Mouse (Mus musculus) embryonic facial prominence, embryonic 10.5 days (tissue): ENCODE measurements around the gene Spata5. TPM values are rescaled to one million over a fixed set of nuclear protein-coding genes. Genes with fewer than 3 reads are reported as not detected.

Experiments
- DNase-seq: peaks from one replicate; pipeline ENCODE4 v3.0.0-alpha.2; 2017; ENCODE audit warnings: low spot score
- H3K27ac ChIP-seq: fragments of 300-500 bp; sonication (generic); replicated peaks from 2 replicates; pipeline ENCODE4 v1.5.1; 2016; ENCODE audit warnings: mild to moderate bottlenecking
- H3K27me3 ChIP-seq: fragments of 300-500 bp; sonication (generic); replicated peaks from 2 replicates; pipeline ENCODE4 v1.6.1; 2016; ENCODE audit warnings: low read depth, mild to moderate bottlenecking; ENCODE audit not compliant: poor library complexity, severe bottlenecking
- H3K36me3 ChIP-seq: fragments of 300-500 bp; sonication (generic); replicated peaks from 2 replicates; pipeline ENCODE4 v1.6.1; 2016; ENCODE audit warnings: mild to moderate bottlenecking, moderate library complexity
- H3K4me1 ChIP-seq: fragments of 300-500 bp; sonication (generic); 2 replicates; pipeline ENCODE4 v1.6.1; 2016
- H3K4me3 ChIP-seq: fragments of 300-500 bp; sonication (generic); 2 replicates; pipeline ENCODE4 v1.5.1; 2016; ENCODE audit warnings: mild to moderate bottlenecking, moderate library complexity
- H3K9me3 ChIP-seq: fragments of 300-500 bp; sonication (generic); 2 replicates; pipeline ENCODE4 v1.6.1; 2016; ENCODE audit warnings: mild to moderate bottlenecking
- WGBS: fragments of 180-500 bp; shearing (Covaris S2); methylation state at CpG from one replicate; pipeline ENCODE4 v1.1.7; 2016; 5-methylcytosine and 5-hydroxymethylcytosine counted together
- polyA plus RNA-seq: library from polyadenylated mRNA; unstranded; fragments of >200 nt; fragmentation: Nextera tagmentation; extraction: Ambion mirVana; gene quantifications from 2 replicates; pipeline ENCODE4 v1.2.1, GENCODE M21; 2016

Spata5 gene
- polyA plus RNA-seq, 1 experiment from 2014 or later = 49.8 TPM

- WGBS = 93% methylated on average over 1 of the region's 1 CpGs
- no peaks in the 10 kb centered on the region for H3K9me3 ChIP-seq
- H3K27ac ChIP-seq = no peak overlapping the region
- H3K36me3 ChIP-seq = peaks cover 81% of the 10 kb centered on the region
- H3K27me3 ChIP-seq = no peaks in the 10 kb centered on the region
- no peak overlapping the region for H3K4me3 ChIP-seq
- DNase-seq = no peak
- no peaks in the 10 kb centered on the region for H3K4me1 ChIP-seq
Measured at GRCm38 (mm10) chr3:37439770-37440169, 20.1 kb downstream of the Spata5 start.

- peaks cover 51% of the 10 kb centered on the region for H3K36me3 ChIP-seq
- H3K9me3 ChIP-seq = no peaks in the 10 kb centered on the region
- no peaks in the 10 kb centered on the region for H3K4me1 ChIP-seq
- no peak overlapping the region for H3K4me3 ChIP-seq
- no peaks in the 10 kb centered on the region for H3K27me3 ChIP-seq
- DNase-seq = no peak
- WGBS = 94% methylated on average over 2 of the region's 2 CpGs
- H3K27ac ChIP-seq = no peak overlapping the region
Measured at GRCm38 (mm10) chr3:37443409-37443808, 23.7 kb downstream of the Spata5 start.

GRCm38 (mm10) chr3:37455992-37456391 is 36.3 kb downstream of the Spata5 start:
- peaks cover 26% of the 10 kb centered on the region for H3K36me3 ChIP-seq
- DNase-seq = no peak
- H3K4me3 ChIP-seq = no peak overlapping the region
- H3K27me3 ChIP-seq = no peaks in the 10 kb centered on the region
- no peaks in the 10 kb centered on the region for H3K4me1 ChIP-seq
- WGBS = 90% methylated on average over 1 of the region's 1 CpGs
- no peaks in the 10 kb centered on the region for H3K9me3 ChIP-seq
- no peak overlapping the region for H3K27ac ChIP-seq

- H3K27ac ChIP-seq = no peak overlapping the region
- no peaks in the 10 kb centered on the region for H3K27me3 ChIP-seq
- H3K36me3 ChIP-seq = peaks cover 6% of the 10 kb centered on the region; the same call in 1 of the 2 replicates
- H3K9me3 ChIP-seq = no peaks in the 10 kb centered on the region
- H3K4me3 ChIP-seq = no peak overlapping the region
- H3K4me1 ChIP-seq = no peaks in the 10 kb centered on the region
- 89% methylated on average over 2 of the region's 2 CpGs for WGBS
- no peak for DNase-seq
Measured at GRCm38 (mm10) chr3:37468170-37468569, 48.5 kb downstream of the Spata5 start.

GRCm38 (mm10) chr3:37469353-37469752 is 49.7 kb downstream of the Spata5 start:
- DNase-seq = no peak

GRCm38 (mm10) chr3:37470867-37471266 is 51.2 kb downstream of the Spata5 start:
- 91% methylated on average over 2 of the region's 2 CpGs for WGBS
- Histone ChIP-seq H3K27ac (no peak overlapping the region), H3K36me3 (0 out of 2 replicates have a peak, but pooled peaks cover 2% of the 10 kb centered on the region), H3K27me3 (no peaks in the 10 kb centered on the region), H3K4me1 (no peaks in the 10 kb centered on the region), H3K4me3 (no peak overlapping the region), H3K9me3 (no peaks in the 10 kb centered on the region)
- no peak for DNase-seq

More at GRCm38 (mm10) chr3:37469353-37469752, 49.7 kb downstream of the Spata5 start:
- H3K4me3 ChIP-seq = no peak overlapping the region
- no peaks in the 10 kb centered on the region for H3K9me3 ChIP-seq
- no peaks in the 10 kb centered on the region for H3K27me3 ChIP-seq
- no peaks in the 10 kb centered on the region for H3K4me1 ChIP-seq
- WGBS = 88% methylated on average over 4 of the region's 4 CpGs
- no peak overlapping the region for H3K27ac ChIP-seq
- peaks cover 6% of the 10 kb centered on the region; the same call in 1 of the 2 replicates for H3K36me3 ChIP-seq

- DNase-seq = no peak
- Histone ChIP-seq H3K4me1 (no peaks in the 10 kb centered on the region), H3K27me3 (no peaks in the 10 kb centered on the region), H3K27ac (no peak overlapping the region), H3K36me3 (0 out of 2 replicates have a peak, but pooled peaks cover 2% of the 10 kb centered on the region), H3K4me3 (no peak overlapping the region), H3K9me3 (no peaks in the 10 kb centered on the region)
Measured at GRCm38 (mm10) chr3:37472461-37472860, 52.8 kb downstream of the Spata5 start.

- H3K4me3 ChIP-seq = no peak overlapping the region
- WGBS = 75% methylated on average over 1 of the region's 1 CpGs
Measured at GRCm38 (mm10) chr3:37476485-37476884, 56.8 kb downstream of the Spata5 start.

GRCm38 (mm10) chr3:37477438-37478188 is 57.9 kb downstream of the Spata5 start:
- Histone ChIP-seq H3K9me3 (no peaks in the 10 kb centered on the region), H3K4me3 (no peak overlapping the region), H3K4me1 (no peaks in the 10 kb centered on the region), H3K27me3 (no peaks in the 10 kb centered on the region), H3K36me3 (peaks cover 7% of the 10 kb centered on the region), H3K27ac (no peak overlapping the region)
- WGBS = 92% methylated on average over 7 of the region's 7 CpGs
- no peak for DNase-seq

More at GRCm38 (mm10) chr3:37476485-37476884, 56.8 kb downstream of the Spata5 start:
- H3K4me1 ChIP-seq = no peaks in the 10 kb centered on the region
- peaks cover 5% of the 10 kb centered on the region for H3K36me3 ChIP-seq
- H3K9me3 ChIP-seq = no peaks in the 10 kb centered on the region
- no peak for DNase-seq
- H3K27ac ChIP-seq = no peak overlapping the region
- H3K27me3 ChIP-seq = no peaks in the 10 kb centered on the region

- Histone ChIP-seq H3K9me3 (no peaks in the 10 kb centered on the region), H3K27ac (no peak overlapping the region), H3K36me3 (peaks cover 7% of the 10 kb centered on the region), H3K4me1 (no peaks in the 10 kb centered on the region), H3K4me3 (no peak overlapping the region), H3K27me3 (no peaks in the 10 kb centered on the region)
- WGBS = 88% methylated on average over 1 of the region's 1 CpGs
- DNase-seq = no peak
Measured at GRCm38 (mm10) chr3:37479771-37480170, 60.1 kb downstream of the Spata5 start.

GRCm38 (mm10) chr3:37481295-37481694 is 61.6 kb downstream of the Spata5 start:
- Histone ChIP-seq H3K27ac (no peak overlapping the region), H3K27me3 (no peaks in the 10 kb centered on the region), H3K36me3 (peaks cover 7% of the 10 kb centered on the region), H3K9me3 (no peaks in the 10 kb centered on the region), H3K4me1 (no peaks in the 10 kb centered on the region), H3K4me3 (no peak overlapping the region)
- WGBS = 87% methylated on average over 31 of the region's 31 CpGs
- DNase-seq = no peak

- Histone ChIP-seq H3K4me1 (no peaks in the 10 kb centered on the region), H3K9me3 (no peaks in the 10 kb centered on the region), H3K4me3 (no peak overlapping the region), H3K36me3 (peaks cover 7% of the 10 kb centered on the region), H3K27ac (no peak overlapping the region), H3K27me3 (no peaks in the 10 kb centered on the region)
- no peak for DNase-seq
- 89% methylated on average over 1 of the region's 1 CpGs for WGBS
Measured at GRCm38 (mm10) chr3:37482720-37483119, 63.0 kb downstream of the Spata5 start.

- WGBS = 88% methylated on average over 4 of the region's 4 CpGs
- H3K36me3 ChIP-seq = peaks cover 7% of the 10 kb centered on the region
- no peak overlapping the region for H3K27ac ChIP-seq
- no peak for DNase-seq
- no peaks in the 10 kb centered on the region for H3K27me3 ChIP-seq
- no peaks in the 10 kb centered on the region for H3K9me3 ChIP-seq
- no peaks in the 10 kb centered on the region for H3K4me1 ChIP-seq
- H3K4me3 ChIP-seq = no peak overlapping the region
Measured at GRCm38 (mm10) chr3:37483709-37484265, 64.1 kb downstream of the Spata5 start.
